Mouse (Mus musculus): ENCODE measurements around the gene Hjurp. TPM values are rescaled to one million over a fixed set of nuclear protein-coding genes. Genes with fewer than 3 reads are reported as not detected.

Gene Hjurp
- total and polyA plus RNA-seq, 3 experiments = 67.6 to 80.8 (median 69.8) TPM

DNA sequence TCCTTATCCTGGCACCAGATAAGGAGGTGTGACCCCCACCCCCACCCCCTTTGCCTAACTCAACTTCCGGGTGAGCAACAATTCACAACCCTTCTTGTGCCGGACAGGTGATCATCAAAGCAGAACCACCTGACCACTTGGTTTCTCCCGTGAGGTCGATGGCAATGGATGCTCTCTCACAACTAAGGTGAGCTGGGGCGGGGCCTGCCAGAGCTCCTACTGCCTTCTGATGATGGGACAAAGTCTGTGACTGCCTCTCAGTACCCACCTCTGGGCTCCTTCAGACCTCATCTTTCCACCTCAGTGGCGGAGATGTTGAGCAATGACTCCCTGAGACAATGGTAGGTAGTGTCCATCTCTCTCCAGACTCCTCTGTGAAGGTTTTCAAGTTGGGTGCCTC lies 31.6 kb downstream of the Hjurp start:
- no peak for DNase-seq (ENCODE audit: extremely low read depth)
- TF ChIP-seq NELFE (IDR thresholded peaks at IDR 0.05; ENCODE audit: low read depth, low read length) = no peak
- no peak for TF ChIP-seq MAX (IDR thresholded peaks at IDR 0.05; ENCODE audit: low read length)
- no peak for TF ChIP-seq ZKSCAN1 (IDR thresholded peaks at IDR 0.05; ENCODE audit: borderline replicate concordance, low read depth, low read length)
- TF ChIP-seq JUN (IDR thresholded peaks at IDR 0.05; ENCODE audit: insufficient read depth, low read depth, low read length) = no peak
- no peak for TF ChIP-seq CHD1 (IDR thresholded peaks at IDR 0.05; ENCODE audit: low read depth, low read length)
- TF ChIP-seq IRF4 (IDR thresholded peaks at IDR 0.05; ENCODE audit: low read depth, low read length) = no peak
- TF ChIP-seq MYC (IDR thresholded peaks at IDR 0.05; ENCODE audit: low read depth, low read length) = no peak
- TF ChIP-seq ETS1 (conservative IDR thresholded peaks at IDR 0.05; ENCODE audit: low read depth, low read length) = no peak
- no peak for TF ChIP-seq MXI1 (IDR thresholded peaks at IDR 0.05; ENCODE audit: low read depth, low read length)
- TF ChIP-seq CTCF (conservative IDR thresholded peaks at IDR 0.05 in 1 of 2, IDR thresholded peaks at IDR 0.05 in 1 of 2; ENCODE audit: low read depth in 2 of 2, low read length in 2 of 2) = no peak
- no peak for TF ChIP-seq E2F4 (IDR thresholded peaks at IDR 0.05; ENCODE audit: insufficient replicate concordance, low read depth, low read length)
- TF ChIP-seq KAT2A (IDR thresholded peaks at IDR 0.05; ENCODE audit: insufficient replicate concordance, low read length) = no peak
- TF ChIP-seq RAD21 (IDR thresholded peaks at IDR 0.05; ENCODE audit: low read depth, low read length) = no peak
- no peak for TF ChIP-seq ZMIZ1 (IDR thresholded peaks at IDR 0.05; ENCODE audit: low read depth, low read length)
- Histone ChIP-seq H3K4me3 (replicated peaks in 1 of 3; ENCODE audit: low read depth in 2 of 3, low read length in 2 of 3, poor library complexity in 1 of 3) (no peak overlapping the region), H3K27ac (ENCODE audit: insufficient read depth, low read depth) (no peak overlapping the region), H3K27me3 (replicated peaks) (peaks cover 9% of the 10 kb centered on the region), H3K4me2 (ENCODE audit: insufficient read depth, low read depth, poor library complexity, severe bottlenecking) (no peak overlapping the region), H3K9ac (ENCODE audit: insufficient read depth, low read depth) (no peak overlapping the region), H3K36me3 (replicated peaks in 1 of 2; ENCODE audit: control insufficient read depth in 1 of 2, insufficient read depth in 1 of 2, low read length in 1 of 2) (no peaks in the 10 kb centered on the region), H3K4me1 (ENCODE audit: control insufficient read depth in 1 of 2, insufficient read depth in 2 of 2) (no peaks in the 10 kb centered on the region), H3K79me2 (replicated peaks; ENCODE audit: control insufficient read depth, extremely low read depth, insufficient read depth, poor library complexity, severe bottlenecking) (no peaks in the 10 kb centered on the region), H3K9me3 (replicated peaks; ENCODE audit: low read length) (peaks cover 72% of the 10 kb centered on the region)
- in situ Hi-C loops (cut with MboI; ENCODE audit: low pct_ligation_motif_present, low pct_unique_long_range_greater_than_20kb, low sequenced_read_pairs) (no loop called here), dilution Hi-C loops (cut with MboI; ENCODE audit: extremely low pct_ligation_motif_present, extremely low pct_unique_long_range_greater_than_20kb, low sequenced_read_pairs) (no loop called here)

DNA sequence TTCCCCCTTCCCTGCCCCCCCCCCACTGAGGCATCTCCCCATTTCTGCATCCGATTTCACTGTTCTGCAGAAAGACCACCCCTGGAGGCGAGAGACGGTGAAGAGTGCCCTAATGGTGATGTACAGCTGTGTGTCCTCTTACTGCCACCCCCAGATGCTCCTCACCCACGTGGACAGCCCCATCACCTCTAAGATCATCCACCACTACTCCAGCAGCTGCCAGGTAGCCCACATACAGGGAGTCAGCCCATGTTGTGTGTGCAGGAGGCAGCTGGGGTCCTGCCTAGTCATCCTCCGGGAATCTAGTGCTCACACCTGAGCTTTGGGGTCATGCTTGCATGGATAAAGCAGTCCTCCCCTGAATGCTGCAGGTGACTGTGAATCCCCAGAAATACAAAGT lies 33.6 kb downstream of the Hjurp start:
- no peaks in the 10 kb centered on the region for H3K36me3 ChIP-seq (replicated peaks in 1 of 2; ENCODE audit: control insufficient read depth in 1 of 2, insufficient read depth in 1 of 2, low read length in 1 of 2)
- no peak overlapping the region for H3K4me2 ChIP-seq (ENCODE audit: insufficient read depth, low read depth, poor library complexity, severe bottlenecking)
- no peak for TF ChIP-seq MEF2A (IDR thresholded peaks at IDR 0.05; ENCODE audit: borderline replicate concordance, low read depth, low read length)
- no peak for TF ChIP-seq RCOR1 (conservative IDR thresholded peaks at IDR 0.05; ENCODE audit: low read depth, low read length)
- TF ChIP-seq MAFK (IDR thresholded peaks at IDR 0.05; ENCODE audit: insufficient replicate concordance, low read length) = no peak
- no peak for DNase-seq (ENCODE audit: extremely low read depth)
- no peak overlapping the region for H3K27ac ChIP-seq (ENCODE audit: insufficient read depth, low read depth)
- no peak overlapping the region for H3K9ac ChIP-seq (ENCODE audit: insufficient read depth, low read depth)
- no peak overlapping the region for H3K4me3 ChIP-seq (replicated peaks in 1 of 3; ENCODE audit: low read depth in 2 of 3, low read length in 2 of 3, poor library complexity in 1 of 3)
- peaks cover 72% of the 10 kb centered on the region for H3K9me3 ChIP-seq (replicated peaks; ENCODE audit: low read length)
- in situ Hi-C loops (cut with MboI; ENCODE audit: low pct_ligation_motif_present, low pct_unique_long_range_greater_than_20kb, low sequenced_read_pairs) (no loop called here), dilution Hi-C loops (cut with MboI; ENCODE audit: extremely low pct_ligation_motif_present, extremely low pct_unique_long_range_greater_than_20kb, low sequenced_read_pairs) (no loop called here)
- no peaks in the 10 kb centered on the region for H3K4me1 ChIP-seq (ENCODE audit: control insufficient read depth in 1 of 2, insufficient read depth in 2 of 2)
- peaks cover 17% of the 10 kb centered on the region for H3K27me3 ChIP-seq (replicated peaks)
- H3K79me2 ChIP-seq (replicated peaks; ENCODE audit: control insufficient read depth, extremely low read depth, insufficient read depth, poor library complexity, severe bottlenecking) = no peaks in the 10 kb centered on the region
